In the genomic region with DNA sequence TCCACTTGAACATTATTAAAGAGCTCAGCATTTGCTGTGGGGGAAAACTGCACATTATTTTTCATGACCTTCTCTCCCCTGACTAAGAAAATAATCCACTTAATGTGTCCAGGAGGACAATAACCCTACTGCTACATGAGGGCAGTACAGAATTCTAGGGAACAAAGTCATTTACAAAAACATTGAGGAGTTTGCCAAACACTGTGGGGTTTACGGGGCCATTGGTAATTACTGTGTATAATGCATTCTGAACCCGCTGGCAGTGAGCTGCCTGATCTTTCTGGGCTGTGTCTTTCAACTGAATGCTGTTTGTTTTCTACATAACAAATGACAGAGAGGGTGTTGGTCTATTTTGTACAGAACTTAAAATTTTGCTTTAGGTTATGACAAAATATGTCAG, we compare ENCODE assay signal across 19 mouse cellular contexts.
"Had no signal": no experiment of that assay in that cellular context is flagged by ENCODE, and none has a peak within 500 bp of the region (broad histone marks: within the 10 kb centered on the region; RNA-seq: fewer than 3 reads in every experiment).

No protein-coding gene starts in this region.

- DNase-seq: kidney, adult 18-20 months; kidney, postnatal 4 days; lung, embryonic 14.5 days; lung, postnatal 10 days; lung, postnatal 4 days; retina, postnatal 1 day; right cerebral cortex, postnatal 4 days; spleen, adult 18-20 months; thymus, adult 2 months; thymus, postnatal 25 days had no signal

- H3K4me3 ChIP-seq: intestine, embryonic 15.5 days; layer of hippocampus, adult 2 months; limb, embryonic 10.5 days; liver, embryonic 15.5 days; myocyte; neural tube, embryonic 13.5 days; stomach, embryonic 15.5 days had no signal

- H3K9me3 ChIP-seq: intestine, embryonic 15.5 days; limb, embryonic 10.5 days; liver, embryonic 15.5 days; neural tube, embryonic 13.5 days; stomach, embryonic 15.5 days had no signal

- H3K27ac ChIP-seq: intestine, embryonic 15.5 days; kidney, postnatal 0 days; layer of hippocampus, adult 2 months; limb, embryonic 10.5 days; liver, embryonic 15.5 days; neural tube, embryonic 13.5 days; stomach, embryonic 15.5 days had no signal

- H3K9ac ChIP-seq: intestine, embryonic 15.5 days; liver, embryonic 15.5 days; lung, embryonic 14.5 days; neural tube, embryonic 13.5 days; stomach, embryonic 15.5 days had no signal

- H3K27me3 ChIP-seq: intestine, embryonic 15.5 days; liver, embryonic 15.5 days; neural tube, embryonic 13.5 days; stomach, embryonic 15.5 days had no signal

- H3K36me3 ChIP-seq: intestine, embryonic 15.5 days; limb, embryonic 10.5 days; liver, embryonic 15.5 days; neural tube, embryonic 13.5 days; stomach, embryonic 15.5 days had no signal

- H3K4me2 ChIP-seq: intestine, embryonic 15.5 days; liver, embryonic 11.5 days; liver, embryonic 15.5 days; lung, embryonic 14.5 days; neural tube, embryonic 13.5 days; stomach, embryonic 15.5 days had no signal

- H3K4me1 ChIP-seq: intestine, embryonic 15.5 days; limb, embryonic 10.5 days; liver, embryonic 15.5 days; neural tube, embryonic 13.5 days; stomach, embryonic 15.5 days had no signal

- ATAC-seq: intestine, embryonic 15.5 days had no signal
